Mouse (Mus musculus): Measurements from ENCODE around the gene Ino80d. TPM values are rescaled to one million over a fixed set of nuclear protein-coding genes. Genes with fewer than 3 reads are reported as not detected.

The Ino80d gene
- polyA plus RNA-seq (2014; fragmentation: Illumina TruSeq; extraction: RNeasy Lipid Tissue Mini Kit (QIAGEN cat#74804); ENCODE audit: low read depth, low replicate concordance), result 5.9 TPM

DNA sequence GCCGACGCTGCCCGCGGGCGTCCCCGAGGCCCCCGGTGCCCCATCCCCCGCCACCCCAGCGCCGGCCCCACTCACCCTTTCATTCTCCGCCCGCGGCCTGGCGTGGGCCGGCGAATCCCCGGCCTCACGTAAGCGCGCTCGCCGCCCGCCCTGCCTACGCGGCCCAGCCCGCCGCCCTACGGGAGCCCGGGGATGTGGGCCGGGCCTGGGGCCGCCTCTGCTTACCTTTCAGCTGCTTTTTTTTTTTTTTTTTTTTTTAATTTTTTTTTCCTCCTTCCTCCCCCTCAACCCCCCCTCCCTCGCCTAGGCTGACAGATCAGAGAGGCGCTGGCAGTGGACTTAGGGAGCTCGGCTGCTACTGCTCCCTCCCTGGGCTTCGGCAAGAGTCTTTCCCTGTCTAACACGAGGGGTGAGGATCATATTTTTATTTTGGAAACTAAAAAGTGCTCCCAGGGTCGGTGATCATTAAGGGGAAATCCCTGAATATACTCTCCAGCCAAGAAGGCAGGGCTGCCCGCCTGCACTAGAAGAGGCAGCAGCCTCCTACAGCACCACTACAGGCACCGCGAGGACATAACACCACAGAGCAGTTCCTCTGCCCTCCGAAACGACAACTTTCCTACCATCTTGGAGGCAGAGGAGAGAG is at the start of gene Ino80d:
Ino80d (minus strand) TSS at position 532 of the 646 bp plus-strand sequence.

Other genes starting within 250 kb of the Ino80d start
- gene Eef1b2, start 62.2 kb upstream of the Ino80d start, polyA plus RNA-seq (2014; fragmentation: Illumina TruSeq; extraction: RNeasy Lipid Tissue Mini Kit (QIAGEN cat#74804); ENCODE audit: low read depth, low replicate concordance), result 832 TPM
- gene Ndufs1, start 62.2 kb upstream of the Ino80d start, polyA plus RNA-seq (2014; fragmentation: Illumina TruSeq; extraction: RNeasy Lipid Tissue Mini Kit (QIAGEN cat#74804); ENCODE audit: low read depth, low replicate concordance), result 67.4 TPM
- 0.46 TPM for gene Gpr1, start 99.9 kb upstream of the Ino80d start, polyA plus RNA-seq (2014; fragmentation: Illumina TruSeq; extraction: RNeasy Lipid Tissue Mini Kit (QIAGEN cat#74804); ENCODE audit: low read depth, low replicate concordance)
- gene Zdbf2, start 158.6 kb upstream of the Ino80d start, polyA plus RNA-seq (2014; fragmentation: Illumina TruSeq; extraction: RNeasy Lipid Tissue Mini Kit (QIAGEN cat#74804); ENCODE audit: low read depth, low replicate concordance), result 0.72 TPM

Data from adipose tissue, adult 10 weeks (tissue).